ENCODE assay signal across 24 mouse cellular contexts in the genomic region with DNA sequence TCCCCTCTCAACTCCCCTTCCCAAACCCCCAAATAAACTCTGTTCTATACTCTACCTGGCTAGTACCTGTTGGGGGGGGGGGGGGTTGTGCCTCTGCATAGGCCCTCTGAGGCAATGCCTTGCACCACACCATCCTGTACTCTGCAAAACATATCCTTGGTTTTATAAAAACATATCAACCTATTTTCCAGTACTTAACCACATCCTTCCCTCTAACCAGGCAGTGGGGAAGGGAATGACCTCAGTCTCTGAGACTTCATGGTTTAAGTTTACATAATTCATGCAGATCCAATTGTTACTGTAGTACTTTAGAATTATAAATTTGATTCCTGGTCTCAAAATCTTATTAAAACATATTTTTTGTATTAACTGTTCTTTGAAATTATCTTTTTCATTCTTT.
"Had no signal": no experiment of that assay in that cellular context is flagged by ENCODE, and none has a peak within 500 bp of the region (broad histone marks: within the 10 kb centered on the region; RNA-seq: fewer than 3 reads in every experiment).

No protein-coding gene starts in this region.

- H3K4me2 ChIP-seq: heart, embryonic 12.5 days; hindbrain, embryonic 13.5 days; hindbrain, embryonic 15.5 days; kidney, embryonic 15.5 days; limb, embryonic 13.5 days; limb, embryonic 15.5 days; liver, embryonic 13.5 days; liver, embryonic 15.5 days had no signal

- ATAC-seq: hindbrain, postnatal 0 days; intestine, embryonic 16.5 days had no signal

- H3K27me3 ChIP-seq: heart, embryonic 12.5 days; hindbrain, embryonic 13.5 days; hindbrain, embryonic 15.5 days; kidney, embryonic 15.5 days; limb, embryonic 13.5 days; limb, embryonic 15.5 days; liver, embryonic 13.5 days; liver, embryonic 15.5 days had no signal

- H3K9me3 ChIP-seq: heart, embryonic 10.5 days; heart, embryonic 12.5 days; hindbrain, embryonic 13.5 days; hindbrain, embryonic 15.5 days; kidney, embryonic 15.5 days; limb, embryonic 13.5 days; limb, embryonic 15.5 days; liver, embryonic 13.5 days; liver, embryonic 15.5 days had no signal

- H3K36me3 ChIP-seq: heart, embryonic 10.5 days; heart, embryonic 12.5 days; hindbrain, embryonic 13.5 days; hindbrain, embryonic 15.5 days; kidney, embryonic 15.5 days; limb, embryonic 13.5 days; limb, embryonic 15.5 days; liver, embryonic 13.5 days; liver, embryonic 15.5 days had no signal

- DNase-seq: gastrocnemius, postnatal 14 days; gastrocnemius, postnatal 36 days; heart, postnatal 10 days; heart, postnatal 4 days; kidney, adult 11 months; kidney, adult 2 months; kidney, adult 9 months; kidney, postnatal 14 days; kidney, postnatal 36 days; layer of hippocampus, adult 9-11 months; layer of hippocampus, postnatal 36 days; left cerebral cortex, postnatal 4 days; liver, embryonic 13.5 days had no signal

- H3K27ac ChIP-seq: heart, embryonic 10.5 days; hindbrain, embryonic 13.5 days; hindbrain, embryonic 15.5 days; hindbrain, postnatal 0 days; kidney, embryonic 15.5 days; kidney, postnatal 0 days; limb, embryonic 13.5 days; limb, embryonic 15.5 days; liver, embryonic 13.5 days; liver, embryonic 15.5 days had no signal

- H3K4me1 ChIP-seq: heart, embryonic 10.5 days; heart, embryonic 12.5 days; hindbrain, embryonic 13.5 days; hindbrain, embryonic 15.5 days; kidney, embryonic 15.5 days; limb, embryonic 15.5 days; liver, embryonic 13.5 days; liver, embryonic 15.5 days had no signal

- H3K9ac ChIP-seq: heart, embryonic 12.5 days; hindbrain, embryonic 13.5 days; hindbrain, embryonic 15.5 days; kidney, embryonic 15.5 days; limb, embryonic 13.5 days; limb, embryonic 15.5 days; liver, embryonic 13.5 days; liver, embryonic 15.5 days had no signal

- H3K4me3 ChIP-seq: heart, embryonic 10.5 days; heart, embryonic 12.5 days; hindbrain, embryonic 13.5 days; hindbrain, embryonic 15.5 days; kidney, embryonic 15.5 days; limb, embryonic 13.5 days; limb, embryonic 15.5 days; liver, embryonic 13.5 days; liver, embryonic 15.5 days had no signal
